Mouse (Mus musculus) brain, embryonic 14.5 days (tissue): ENCODE measurements around the gene Csf2rb.

ENCODE experiments used
- CTCF ChIP-seq: fragments of 200-500 bp; IDR thresholded peaks from 2 replicates; pipeline ENCODE4 v1.5.1; 2012; ENCODE audit warnings: inconsistent platforms, mild to moderate bottlenecking, moderate library complexity, borderline replicate concordance; ENCODE audit not compliant: insufficient read depth, insufficient read length; ENCODE audit errors: extremely low read depth
- POLR2A ChIP-seq: fragments of 200-500 bp; IDR thresholded peaks from 2 replicates; pipeline ENCODE4 v1.6.1; 2012; ENCODE audit warnings: mild to moderate bottlenecking, inconsistent platforms, borderline replicate concordance; ENCODE audit not compliant: poor library complexity, insufficient read depth, insufficient read length, severe bottlenecking; ENCODE audit errors: extremely low read depth

DNA sequence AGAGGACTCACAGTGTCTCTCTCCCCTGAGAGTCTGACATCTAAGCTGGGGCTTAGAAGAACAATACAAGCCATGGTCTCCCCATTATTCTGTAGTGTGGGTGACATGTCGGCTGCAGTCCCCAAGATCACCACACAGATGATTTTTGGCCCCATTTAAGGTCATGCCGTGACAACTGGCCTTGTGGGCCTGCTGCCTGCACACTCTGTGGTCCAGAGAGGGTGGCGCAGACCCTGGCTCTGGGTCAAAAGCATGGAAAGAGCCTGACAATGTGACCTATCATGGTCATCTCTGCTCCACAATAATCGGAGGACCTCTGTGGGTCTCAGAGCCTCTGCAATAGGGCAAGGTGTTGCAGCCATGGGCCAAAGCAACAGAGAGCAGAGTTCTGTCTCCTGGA, 31.8 kb upstream of the Csf2rb start:
- TF ChIP-seq CTCF (no peak), POLR2A (no peak)
